ENCODE assay signal across 8 mouse cellular contexts in genomic region chr17:35162121-35162520, GRCm38 (mm10). TPM values are rescaled to one million over a fixed set of nuclear protein-coding genes. Genes with fewer than 3 reads are reported as not detected.
DNase-seq lines count a peak whose midpoint lies in the region; ATAC-seq lines count a peak whose summit lies in the region.

No protein-coding gene starts in this region.

- peaks cover 39% of the 10 kb centered on the region for H3K4me1 ChIP-seq in heart, embryonic 13.5 days
- H3K4me1 ChIP-seq in embryonic facial prominence, embryonic 10.5 days = peaks cover 31% of the 10 kb centered on the region
- H3K4me1 ChIP-seq in hindbrain, embryonic 13.5 days (replicated peaks) = peaks cover 43% of the 10 kb centered on the region
- H3K4me1 ChIP-seq in midbrain, embryonic 13.5 days (replicated peaks) = peaks cover 35% of the 10 kb centered on the region

- H3K4me2 ChIP-seq in heart, embryonic 13.5 days = peak overlapping the region; percentile 99
- peak overlapping the region; percentile 86 for H3K4me2 ChIP-seq in hindbrain, embryonic 13.5 days
- peak overlapping the region; percentile 91 for H3K4me2 ChIP-seq in midbrain, embryonic 13.5 days (replicated peaks)

- intact Hi-C loops in heart, postnatal 14 days (cut with DNase I) = loop anchor here (5.0 kb wide), 1 partner anchor 35 kb away; the partner anchor contains the start of gene D17H6S53E

- peak overlapping the region; percentile 100 for H3K4me3 ChIP-seq in heart, embryonic 13.5 days
- peak overlapping the region; percentile 99 for H3K4me3 ChIP-seq in embryonic facial prominence, embryonic 10.5 days
- H3K4me3 ChIP-seq in hindbrain, embryonic 13.5 days = peak overlapping the region; percentile 100
- H3K4me3 ChIP-seq in midbrain, embryonic 13.5 days (replicated peaks) = peak overlapping the region; percentile 99

- DNase-seq in heart, postnatal 14 days = no peak
- no peak for DNase-seq in embryonic facial prominence, embryonic 10.5 days (ENCODE audit: low spot score)
- DNase-seq in embryo, embryonic 9.5 days (ENCODE audit: extremely low spot score) = no peak
- no peak for DNase-seq in thymus, postnatal 0 days (ENCODE audit: low spot score)
- no peak for DNase-seq in right cerebral cortex, adult 2 months (ENCODE audit: low spot score in 2 of 2)

- ATAC-seq in heart, embryonic 13.5 days (ENCODE audit: extremely low read depth, insufficient number of reproducible peaks, low FRiP score, low TSS enrichment) = no peak
- no peak for ATAC-seq in hindbrain, embryonic 13.5 days (ENCODE audit: low FRiP score)
- ATAC-seq in midbrain, embryonic 13.5 days = no peak

- H3K9me3 ChIP-seq in heart, embryonic 13.5 days = no peaks in the 10 kb centered on the region
- no peaks in the 10 kb centered on the region for H3K9me3 ChIP-seq in embryonic facial prominence, embryonic 10.5 days
- H3K9me3 ChIP-seq in hindbrain, embryonic 13.5 days = no peaks in the 10 kb centered on the region
- H3K9me3 ChIP-seq in midbrain, embryonic 13.5 days = no peaks in the 10 kb centered on the region

- H3K27ac ChIP-seq in heart, embryonic 13.5 days (replicated peaks) = peak overlapping the region; percentile 26; the same call in 1 of the 2 replicates
- peak overlapping the region; percentile 30; the same call in 1 of the 2 replicates for H3K27ac ChIP-seq in embryonic facial prominence, embryonic 10.5 days (replicated peaks)
- H3K27ac ChIP-seq in hindbrain, embryonic 13.5 days = no peak overlapping the region; the same call in 1 of the 2 replicates
- H3K27ac ChIP-seq in midbrain, embryonic 13.5 days = no peak overlapping the region

- H3K36me3 ChIP-seq in heart, embryonic 13.5 days = peaks cover 56% of the 10 kb centered on the region
- peaks cover 59% of the 10 kb centered on the region for H3K36me3 ChIP-seq in embryonic facial prominence, embryonic 10.5 days (replicated peaks)
- peaks cover 51% of the 10 kb centered on the region for H3K36me3 ChIP-seq in hindbrain, embryonic 13.5 days
- H3K36me3 ChIP-seq in midbrain, embryonic 13.5 days = peaks cover 51% of the 10 kb centered on the region

- H3K27me3 ChIP-seq in heart, embryonic 13.5 days (replicated peaks) = no peaks in the 10 kb centered on the region
- H3K27me3 ChIP-seq in embryonic facial prominence, embryonic 10.5 days (replicated peaks; ENCODE audit: low read depth, poor library complexity, severe bottlenecking) = no peaks in the 10 kb centered on the region
- no peaks in the 10 kb centered on the region for H3K27me3 ChIP-seq in hindbrain, embryonic 13.5 days
- H3K27me3 ChIP-seq in midbrain, embryonic 13.5 days = no peaks in the 10 kb centered on the region

- WGBS in heart, embryonic 13.5 days = 73% methylated on average over 14 of the region's 14 CpGs
- 83% methylated on average over 14 of the region's 14 CpGs for WGBS in embryonic facial prominence, embryonic 10.5 days
- WGBS in hindbrain, embryonic 13.5 days = 80% methylated on average over 14 of the region's 14 CpGs
- 73% methylated on average over 14 of the region's 14 CpGs for WGBS in midbrain, embryonic 13.5 days

- peak overlapping the region; percentile 100 for H3K9ac ChIP-seq in heart, embryonic 13.5 days
- H3K9ac ChIP-seq in hindbrain, embryonic 13.5 days = peak overlapping the region; percentile 100
- peak overlapping the region; percentile 100 for H3K9ac ChIP-seq in midbrain, embryonic 13.5 days (replicated peaks)

RNA-seq across cellular contexts. Expression of gene Prrc2a, which starts 2.6 kb away (rescaled TPM):
- 124 and 130 TPM in 2 replicates for polyA plus RNA-seq in heart, embryonic 13.5 days (2015; fragmentation: Nextera tagmentation; extraction: Ambion mirVana)
- total RNA-seq in heart, postnatal 14 days (2021) = 100 to 1,000 TPM; 148 to 174 TPM
- 203 and 205 TPM in 2 replicates for polyA plus RNA-seq in embryonic facial prominence, embryonic 10.5 days (2016; fragmentation: Nextera tagmentation; extraction: Ambion mirVana)
- polyA plus RNA-seq in hindbrain, embryonic 13.5 days (2015; fragmentation: Nextera tagmentation; extraction: Ambion mirVana) = 181 and 196 TPM in 2 replicates
- polyA plus RNA-seq in midbrain, embryonic 13.5 days (2015; fragmentation: Nextera tagmentation; extraction: Ambion mirVana) = 209 and 228 TPM in 2 replicates
- 81.3 and 113 TPM in 2 replicates for polyA plus RNA-seq in thymus, postnatal 0 days (2015; fragmentation: Nextera tagmentation; extraction: Ambion mirVana)

RNA-seq across cellular contexts. Expression of gene Aif1, which starts 13.7 kb away (rescaled TPM):
- 6.5 and 7.8 TPM in 2 replicates for polyA plus RNA-seq in heart, embryonic 13.5 days (2015; fragmentation: Nextera tagmentation; extraction: Ambion mirVana)
- total RNA-seq in heart, postnatal 14 days (2021) = 1 to 10 TPM; 1.4 to 2.8 TPM
- polyA plus RNA-seq in embryonic facial prominence, embryonic 10.5 days (2016; fragmentation: Nextera tagmentation; extraction: Ambion mirVana) = 2.9 and 3.9 TPM in 2 replicates
- polyA plus RNA-seq in hindbrain, embryonic 13.5 days (2015; fragmentation: Nextera tagmentation; extraction: Ambion mirVana) = 8.7 and 11.6 TPM in 2 replicates
- 4.9 and 7.0 TPM in 2 replicates for polyA plus RNA-seq in midbrain, embryonic 13.5 days (2015; fragmentation: Nextera tagmentation; extraction: Ambion mirVana)
- 45.2 and 47.2 TPM in 2 replicates for polyA plus RNA-seq in thymus, postnatal 0 days (2015; fragmentation: Nextera tagmentation; extraction: Ambion mirVana)

RNA-seq across cellular contexts. Expression of gene Lst1, which starts 26.1 kb away (rescaled TPM):
- 8.6 and 9.9 TPM in 2 replicates for polyA plus RNA-seq in heart, embryonic 13.5 days (2015; fragmentation: Nextera tagmentation; extraction: Ambion mirVana)
- 1 to 10 TPM; 3.8 to 4.0 TPM for total RNA-seq in heart, postnatal 14 days (2021)
- polyA plus RNA-seq in embryonic facial prominence, embryonic 10.5 days (2016; fragmentation: Nextera tagmentation; extraction: Ambion mirVana) = 2.6 and 6.9 TPM in 2 replicates
- polyA plus RNA-seq in hindbrain, embryonic 13.5 days (2015; fragmentation: Nextera tagmentation; extraction: Ambion mirVana) = 6.8 and 8.9 TPM in 2 replicates
- polyA plus RNA-seq in midbrain, embryonic 13.5 days (2015; fragmentation: Nextera tagmentation; extraction: Ambion mirVana) = 4.8 and 7.1 TPM in 2 replicates
- polyA plus RNA-seq in thymus, postnatal 0 days (2015; fragmentation: Nextera tagmentation; extraction: Ambion mirVana) = 35.3 and 41.8 TPM in 2 replicates

RNA-seq across cellular contexts. Expression of gene Bag6, which starts 27.1 kb away (rescaled TPM):
- polyA plus RNA-seq in heart, embryonic 13.5 days (2015; fragmentation: Nextera tagmentation; extraction: Ambion mirVana) = 45.1 and 46.1 TPM in 2 replicates
- 100 to 1,000 TPM; 237 to 245 TPM for total RNA-seq in heart, postnatal 14 days (2021)
- polyA plus RNA-seq in embryonic facial prominence, embryonic 10.5 days (2016; fragmentation: Nextera tagmentation; extraction: Ambion mirVana) = 73.8 and 77.8 TPM in 2 replicates
- polyA plus RNA-seq in hindbrain, embryonic 13.5 days (2015; fragmentation: Nextera tagmentation; extraction: Ambion mirVana) = 76.5 and 81.9 TPM in 2 replicates
- polyA plus RNA-seq in midbrain, embryonic 13.5 days (2015; fragmentation: Nextera tagmentation; extraction: Ambion mirVana) = 93.7 and 93.9 TPM in 2 replicates
- 42.3 and 48.0 TPM in 2 replicates for polyA plus RNA-seq in thymus, postnatal 0 days (2015; fragmentation: Nextera tagmentation; extraction: Ambion mirVana)

RNA-seq across cellular contexts. Expression of gene Apom, which starts 30.3 kb away (rescaled TPM):
- 2.2 and 19.0 TPM in 2 replicates for polyA plus RNA-seq in heart, embryonic 13.5 days (2015; fragmentation: Nextera tagmentation; extraction: Ambion mirVana)
- not detected for total RNA-seq in heart, postnatal 14 days (2021)
- 0.40 and 0.69 TPM in 2 replicates for polyA plus RNA-seq in embryonic facial prominence, embryonic 10.5 days (2016; fragmentation: Nextera tagmentation; extraction: Ambion mirVana)
- polyA plus RNA-seq in hindbrain, embryonic 13.5 days (2015; fragmentation: Nextera tagmentation; extraction: Ambion mirVana) = 0.34 and 0.84 TPM in 2 replicates
- 0.53 and 0.63 TPM in 2 replicates for polyA plus RNA-seq in midbrain, embryonic 13.5 days (2015; fragmentation: Nextera tagmentation; extraction: Ambion mirVana)
- 0.18 and 0.21 TPM in 2 replicates for polyA plus RNA-seq in thymus, postnatal 0 days (2015; fragmentation: Nextera tagmentation; extraction: Ambion mirVana)

Comparison
In these comparisons a context has a peak if more than half of its experiments do, and no peak if none do; other contexts are left out.
1. H3K27ac ChIP-seq: peak in heart, embryonic 13.5 days (single experiment) and embryonic facial prominence, embryonic 10.5 days (single experiment); none in hindbrain, embryonic 13.5 days (single experiment) and midbrain, embryonic 13.5 days (single experiment).
2. Peak in every context shown above with its lines, with median percentiles within 50 percentile points of each other: H3K4me2 ChIP-seq, H3K4me3 ChIP-seq and H3K9ac ChIP-seq.